Mouse (Mus musculus): ENCODE data around the gene Gcm2. TPM values are rescaled to one million over a fixed set of nuclear protein-coding genes. Genes with fewer than 3 reads are reported as not detected.

The Gcm2 gene
- polyA plus RNA-seq, 1 experiment, result not detected

DNA sequence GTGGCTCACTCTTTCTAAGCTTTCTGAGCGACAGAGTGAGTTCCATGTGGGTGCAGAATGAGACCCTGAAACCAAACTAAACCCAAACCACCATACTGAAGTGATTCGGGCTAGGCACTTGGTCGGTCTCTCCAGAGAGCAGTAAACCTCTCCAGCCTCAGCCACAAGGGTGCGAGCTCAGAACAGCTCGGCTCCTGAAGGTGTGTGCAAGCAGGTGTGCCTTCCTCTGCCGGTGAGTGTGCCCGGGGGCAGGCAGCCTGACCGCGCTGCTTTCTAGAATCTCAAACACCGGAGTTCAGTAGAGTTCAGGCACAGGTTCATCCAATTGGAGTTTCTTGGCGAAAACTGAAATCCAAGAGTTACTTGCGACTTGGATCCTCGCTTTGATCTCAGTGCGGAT is 3.1 kb upstream of the Gcm2 start, which contains the start of gene Sycp2l:
Gene Sycp2l (plus strand): TSS at position 368 of the 400 bp plus-strand sequence.
- Histone ChIP-seq H3ac (ENCODE audit: control insufficient read depth, insufficient read length, low read depth) (no peak within 1 kb of the TSS), H3K27me3 (ENCODE audit: control insufficient read depth, insufficient read depth, insufficient read length) (peaks cover 45% of the 10 kb centered on the region), H3K79me2 (ENCODE audit: control insufficient read depth, insufficient read depth) (no peaks in the 10 kb centered on the region), H3K36me3 (ENCODE audit: control insufficient read depth, insufficient read depth) (no peaks in the 10 kb centered on the region), H3K4me3 (ENCODE audit: insufficient read depth, poor library complexity, severe bottlenecking) (no peak within 1 kb of the TSS), H3K79me3 (ENCODE audit: low read depth) (no peaks in the 10 kb centered on the region)
- TF ChIP-seq USF1 (IDR thresholded peaks at IDR 0.05; ENCODE audit: low read depth) (no peak), CEBPB (IDR thresholded peaks at IDR 0.05; ENCODE audit: low read depth) (no peak), CTCF (IDR thresholded peaks at IDR 0.05; ENCODE audit: control insufficient read depth, insufficient read depth, insufficient read length) (no peak), MYOG (IDR thresholded peaks at IDR 0.05; ENCODE audit: control insufficient read depth, extremely low read depth, insufficient read length) (no peak), MAX (IDR thresholded peaks at IDR 0.05) (no peak), FOSL1 (IDR thresholded peaks at IDR 0.05; ENCODE audit: insufficient read depth, low read length, poor library complexity, severe bottlenecking) (no peak), MYOD1 (IDR thresholded peaks at IDR 0.05; ENCODE audit: control insufficient read depth, insufficient read length, low read depth) (no peak)

DNA sequence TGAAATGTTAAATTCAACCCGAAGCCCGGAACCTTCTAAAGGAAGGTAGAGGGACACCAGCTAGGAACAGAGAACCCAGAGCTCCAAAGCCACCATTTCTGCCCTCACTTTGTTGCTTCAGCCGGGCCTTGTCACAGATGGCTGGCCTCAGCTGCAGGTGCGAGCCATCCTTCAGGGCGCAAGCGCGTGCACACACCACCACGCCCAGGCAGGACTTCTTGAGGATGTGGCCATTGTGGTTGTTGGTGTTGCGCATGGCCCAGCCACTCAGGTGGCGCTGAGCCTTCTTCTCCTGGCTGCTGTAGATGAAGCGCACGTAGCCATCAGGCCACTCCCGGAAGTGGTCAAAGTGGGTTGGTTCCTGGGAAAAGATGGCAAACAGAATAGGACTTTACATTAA is 5.3 kb downstream of the Gcm2 start:
- Histone ChIP-seq H3ac (ENCODE audit: control insufficient read depth, insufficient read length, low read depth) (no peak overlapping the region), H3K4me3 (ENCODE audit: insufficient read depth, poor library complexity, severe bottlenecking) (no peak overlapping the region), H3K79me3 (ENCODE audit: low read depth) (no peaks in the 10 kb centered on the region), H3K36me3 (ENCODE audit: control insufficient read depth, insufficient read depth) (no peaks in the 10 kb centered on the region), H3K79me2 (ENCODE audit: control insufficient read depth, insufficient read depth) (no peaks in the 10 kb centered on the region), H3K27me3 (ENCODE audit: control insufficient read depth, insufficient read depth, insufficient read length) (peaks cover 39% of the 10 kb centered on the region)
- TF ChIP-seq CTCF (IDR thresholded peaks at IDR 0.05; ENCODE audit: control insufficient read depth, insufficient read depth, insufficient read length), result no peak
- no peak for TF ChIP-seq MYOG (IDR thresholded peaks at IDR 0.05; ENCODE audit: control insufficient read depth, extremely low read depth, insufficient read length)
- no peak for TF ChIP-seq CEBPB (IDR thresholded peaks at IDR 0.05; ENCODE audit: low read depth)
- TF ChIP-seq MAX (IDR thresholded peaks at IDR 0.05), result no peak

DNA sequence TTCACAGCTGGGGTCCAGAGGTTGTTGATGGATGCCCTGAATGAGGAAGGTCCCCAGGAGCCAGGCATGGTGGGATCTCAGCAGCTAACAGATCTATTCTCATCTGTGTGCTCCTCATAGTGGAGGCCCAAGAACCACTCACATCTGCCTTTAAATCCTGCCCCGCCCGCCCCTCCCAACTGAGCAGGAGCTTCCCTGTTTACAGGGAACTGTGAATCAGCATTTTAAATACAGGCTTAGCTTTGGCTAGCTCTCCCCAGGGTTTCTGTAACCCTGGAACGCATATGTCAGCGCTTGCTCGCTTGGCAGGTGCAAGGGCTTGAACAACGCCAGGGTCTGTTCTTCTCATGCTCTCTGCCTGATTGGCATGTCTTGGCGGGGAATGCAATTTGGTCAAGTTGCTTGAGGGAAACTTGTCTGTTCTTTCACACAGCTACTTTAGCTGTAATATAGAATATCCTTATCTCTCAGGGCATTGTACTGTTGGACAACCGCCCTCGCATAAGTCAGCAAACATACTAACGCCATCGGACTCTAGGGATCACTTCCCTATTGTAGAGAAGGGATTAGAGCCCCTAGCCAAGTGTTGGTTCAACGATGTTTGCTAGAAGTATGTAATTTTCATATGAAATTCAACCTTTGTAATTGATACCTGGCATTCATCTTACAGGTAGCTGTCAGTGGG is 6.9 kb downstream of the Gcm2 start:
- Histone ChIP-seq H3ac (ENCODE audit: control insufficient read depth, insufficient read length, low read depth) (no peak overlapping the region), H3K27me3 (ENCODE audit: control insufficient read depth, insufficient read depth, insufficient read length) (peaks cover 25% of the 10 kb centered on the region), H3K79me2 (ENCODE audit: control insufficient read depth, insufficient read depth) (no peaks in the 10 kb centered on the region), H3K36me3 (ENCODE audit: control insufficient read depth, insufficient read depth) (no peaks in the 10 kb centered on the region), H3K4me3 (ENCODE audit: insufficient read depth, poor library complexity, severe bottlenecking) (no peak overlapping the region), H3K79me3 (ENCODE audit: low read depth) (no peaks in the 10 kb centered on the region)
- TF ChIP-seq CEBPB (IDR thresholded peaks at IDR 0.05; ENCODE audit: low read depth) (no peak), CTCF (IDR thresholded peaks at IDR 0.05; ENCODE audit: control insufficient read depth, insufficient read depth, insufficient read length) (no peak)

DNA sequence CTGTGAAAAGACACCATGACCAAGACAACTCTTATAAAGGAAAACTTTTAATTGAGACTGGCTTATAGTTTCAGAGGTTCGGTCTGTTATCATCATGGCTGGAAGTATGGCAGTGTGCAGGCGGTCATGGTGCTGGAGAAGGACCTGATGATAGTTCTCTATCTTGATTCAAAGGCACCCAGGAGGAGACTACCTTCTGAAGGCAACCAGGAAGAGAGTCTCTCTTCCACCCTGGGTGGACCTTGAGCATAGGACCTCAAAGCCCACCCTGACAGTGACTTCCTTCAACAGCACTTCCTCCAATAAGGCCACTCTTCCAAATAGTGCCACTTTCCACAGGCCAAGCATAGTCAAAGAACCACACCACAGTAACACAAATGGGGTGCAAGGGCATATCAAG is 10.8 kb downstream of the Gcm2 start:
- no peak for TF ChIP-seq USF1 (IDR thresholded peaks at IDR 0.05; ENCODE audit: low read depth)
- TF ChIP-seq MYOD1 (IDR thresholded peaks at IDR 0.05; ENCODE audit: control insufficient read depth, insufficient read length, low read depth), result no peak
- TF ChIP-seq CTCF (IDR thresholded peaks at IDR 0.05; ENCODE audit: control insufficient read depth, insufficient read depth, insufficient read length), result no peak
- TF ChIP-seq MAX (IDR thresholded peaks at IDR 0.05), result no peak
- no peak for TF ChIP-seq FOSL1 (IDR thresholded peaks at IDR 0.05; ENCODE audit: insufficient read depth, low read length, poor library complexity, severe bottlenecking)
- TF ChIP-seq CEBPB (IDR thresholded peaks at IDR 0.05; ENCODE audit: low read depth), result no peak
- no peak for TF ChIP-seq MYOG (IDR thresholded peaks at IDR 0.05; ENCODE audit: control insufficient read depth, extremely low read depth, insufficient read length)
- H3K36me3 ChIP-seq (ENCODE audit: control insufficient read depth, insufficient read depth), result no peaks in the 10 kb centered on the region
- H3K4me3 ChIP-seq (ENCODE audit: insufficient read depth, poor library complexity, severe bottlenecking), result no peak overlapping the region
- peaks cover 17% of the 10 kb centered on the region for H3K27me3 ChIP-seq (ENCODE audit: control insufficient read depth, insufficient read depth, insufficient read length)
- H3ac ChIP-seq (ENCODE audit: control insufficient read depth, insufficient read length, low read depth), result no peak overlapping the region
- no peaks in the 10 kb centered on the region for H3K79me3 ChIP-seq (ENCODE audit: low read depth)
- no peaks in the 10 kb centered on the region for H3K79me2 ChIP-seq (ENCODE audit: control insufficient read depth, insufficient read depth)

DNA sequence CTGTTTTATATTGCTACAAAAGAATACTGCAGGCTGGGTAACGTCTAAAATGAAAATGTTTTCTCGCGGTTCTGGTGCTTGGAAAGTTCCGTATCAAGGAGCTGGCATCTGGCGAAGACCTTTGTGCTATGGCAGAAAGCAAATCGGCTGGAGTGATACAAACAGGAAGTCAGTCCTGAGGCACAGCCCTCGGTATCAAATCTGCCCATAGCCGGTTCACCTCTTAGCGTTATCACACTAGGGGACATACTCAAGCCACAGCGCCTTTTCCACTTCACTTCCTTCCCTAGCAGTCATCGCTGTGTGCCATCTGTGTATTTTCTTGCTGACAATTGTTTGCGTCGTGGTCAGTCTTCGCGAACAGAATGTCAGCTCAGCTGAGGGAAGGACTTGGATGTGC is 12.5 kb downstream of the Gcm2 start:
- Histone ChIP-seq H3K27me3 (ENCODE audit: control insufficient read depth, insufficient read depth, insufficient read length) (peaks cover 19% of the 10 kb centered on the region), H3K79me3 (ENCODE audit: low read depth) (no peaks in the 10 kb centered on the region), H3K36me3 (ENCODE audit: control insufficient read depth, insufficient read depth) (no peaks in the 10 kb centered on the region), H3K79me2 (ENCODE audit: control insufficient read depth, insufficient read depth) (no peaks in the 10 kb centered on the region), H3K4me3 (ENCODE audit: insufficient read depth, poor library complexity, severe bottlenecking) (no peak overlapping the region), H3ac (ENCODE audit: control insufficient read depth, insufficient read length, low read depth) (no peak overlapping the region)
- TF ChIP-seq MYOG (IDR thresholded peaks at IDR 0.05; ENCODE audit: control insufficient read depth, extremely low read depth, insufficient read length), result no peak
- no peak for TF ChIP-seq MYOD1 (IDR thresholded peaks at IDR 0.05; ENCODE audit: control insufficient read depth, insufficient read length, low read depth)
- no peak for TF ChIP-seq MAX (IDR thresholded peaks at IDR 0.05)
- TF ChIP-seq CEBPB (IDR thresholded peaks at IDR 0.05; ENCODE audit: low read depth), result no peak
- TF ChIP-seq USF1 (IDR thresholded peaks at IDR 0.05; ENCODE audit: low read depth), result no peak
- no peak for TF ChIP-seq FOSL1 (IDR thresholded peaks at IDR 0.05; ENCODE audit: insufficient read depth, low read length, poor library complexity, severe bottlenecking)
- no peak for TF ChIP-seq CTCF (IDR thresholded peaks at IDR 0.05; ENCODE audit: control insufficient read depth, insufficient read depth, insufficient read length)
